Mouse (Mus musculus): ENCODE data around the gene Dmwd. TPM values are rescaled to one million over a fixed set of nuclear protein-coding genes. Genes with fewer than 3 reads are reported as not detected.

Gene Dmwd
- polyA plus RNA-seq, 1 experiment from 2014 or later: 20.2 TPM

DNA sequence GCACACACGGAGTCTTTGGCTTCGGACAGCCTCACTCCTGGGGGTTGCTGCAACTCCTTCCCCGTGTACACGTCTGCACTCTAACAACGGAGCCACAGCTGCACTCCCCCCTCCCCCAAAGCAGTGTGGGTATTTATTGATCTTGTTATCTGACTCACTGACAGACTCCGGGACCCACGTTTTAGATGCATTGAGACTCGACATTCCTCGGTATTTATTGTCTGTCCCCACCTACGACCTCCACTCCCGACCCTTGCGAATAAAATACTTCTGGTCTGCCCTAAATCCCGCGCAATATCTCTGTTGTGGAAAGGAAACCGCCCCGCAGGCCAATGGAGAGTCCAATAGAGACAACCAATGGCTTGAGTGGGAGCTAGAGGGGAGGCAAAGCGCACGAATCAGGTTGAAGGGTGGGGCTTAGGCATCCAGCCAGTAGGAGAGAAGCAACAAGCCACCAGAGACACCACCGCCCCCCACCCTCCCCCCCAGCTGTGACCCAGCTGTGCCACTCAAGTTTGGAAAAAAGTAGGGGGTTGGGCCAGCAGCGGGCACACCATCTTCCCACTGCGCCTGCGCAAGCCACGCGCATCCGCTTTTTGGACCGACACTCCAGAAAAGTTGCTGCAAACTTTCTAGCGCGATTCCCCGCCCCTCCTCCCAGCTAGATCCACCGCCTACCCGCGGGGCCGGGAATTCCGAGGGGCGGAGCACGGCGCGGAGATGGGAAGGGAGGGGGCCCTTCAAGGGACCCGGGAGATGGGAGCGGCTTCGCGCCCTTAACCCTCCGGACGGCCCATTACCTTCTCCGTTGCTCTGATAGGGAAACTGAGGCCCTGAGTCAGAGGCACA, 17.7 kb downstream of the Dmwd start:
- under 1% methylated on average over 37 of the region's 45 CpGs for WGBS
- Histone ChIP-seq H3K4me1 (ENCODE audit: control insufficient read depth, insufficient read depth, low read length) (peaks cover 24% of the 10 kb centered on the region), H3K4me2 (ENCODE audit: low read depth, low read length) (peak overlapping the region; percentile 91), H3K36me3 (ENCODE audit: control insufficient read depth, insufficient read depth, low read length) (peaks cover 40% of the 10 kb centered on the region), H3K27ac (replicated peaks; ENCODE audit: low read depth, low read length) (peak overlapping the region; percentile 98), H3K9ac (ENCODE audit: low read depth, low read length) (peak overlapping the region; percentile 95), H3K9me3 (ENCODE audit: control insufficient read depth, low read length) (no peaks in the 10 kb centered on the region), H3K27me3 (replicated peaks; ENCODE audit: control insufficient read depth, insufficient read depth, low read length) (no peaks in the 10 kb centered on the region), H3K4me3 (ENCODE audit: low read depth, low read length) (peak overlapping the region; percentile 80)
- DNase-seq (ENCODE audit: low spot score): peak; percentile 99
- peak; percentile 85 for ATAC-seq (ENCODE audit: low read depth)

- WGBS: 0% methylated on average over 6 of the region's 36 CpGs
- Histone ChIP-seq H3K36me3 (ENCODE audit: control insufficient read depth, insufficient read depth, low read length) (peaks cover 36% of the 10 kb centered on the region), H3K9ac (ENCODE audit: low read depth, low read length) (peak within 1 kb of the TSS; percentile 95), H3K4me3 (ENCODE audit: low read depth, low read length) (peak within 1 kb of the TSS; percentile 80), H3K27ac (replicated peaks; ENCODE audit: low read depth, low read length) (peak within 1 kb of the TSS; percentile 98), H3K4me2 (ENCODE audit: low read depth, low read length) (peak within 1 kb of the TSS; percentile 91), H3K27me3 (replicated peaks; ENCODE audit: control insufficient read depth, insufficient read depth, low read length) (no peaks in the 10 kb centered on the region), H3K4me1 (ENCODE audit: control insufficient read depth, insufficient read depth, low read length) (peaks cover 24% of the 10 kb centered on the region), H3K9me3 (ENCODE audit: control insufficient read depth, low read length) (no peaks in the 10 kb centered on the region)
- no peak for DNase-seq (ENCODE audit: low spot score)
- ATAC-seq (ENCODE audit: low read depth): no peak
Observed at GRCm38 (mm10) chr7:19094471-19094825, 18.4 kb downstream of the Dmwd start, which contains the start of gene Six5. Gene Six5, plus strand, starts transcription at chr7:19094594.

GRCm38 (mm10) chr7:19094826-19095750, 19.1 kb downstream of the Dmwd start:
- Histone ChIP-seq H3K4me1 (ENCODE audit: control insufficient read depth, insufficient read depth, low read length) (peaks cover 24% of the 10 kb centered on the region), H3K36me3 (ENCODE audit: control insufficient read depth, insufficient read depth, low read length) (peaks cover 35% of the 10 kb centered on the region), H3K9me3 (ENCODE audit: control insufficient read depth, low read length) (no peaks in the 10 kb centered on the region)

GRCm38 (mm10) chr7:19095751-19096110, 19.7 kb downstream of the Dmwd start:
- ATAC-seq (ENCODE audit: low read depth) (peak; percentile 12), DNase-seq (ENCODE audit: low spot score) (peak; percentile 95)
- H3K27me3 ChIP-seq (replicated peaks; ENCODE audit: control insufficient read depth, insufficient read depth, low read length): no peaks in the 10 kb centered on the region
- H3K9ac ChIP-seq (ENCODE audit: low read depth, low read length): peak overlapping the region; percentile 95
- H3K9me3 ChIP-seq (ENCODE audit: control insufficient read depth, low read length): no peaks in the 10 kb centered on the region
- H3K36me3 ChIP-seq (ENCODE audit: control insufficient read depth, insufficient read depth, low read length): peaks cover 28% of the 10 kb centered on the region
- H3K27ac ChIP-seq (replicated peaks; ENCODE audit: low read depth, low read length): peak overlapping the region; percentile 98
- H3K4me1 ChIP-seq (ENCODE audit: control insufficient read depth, insufficient read depth, low read length): peaks cover 24% of the 10 kb centered on the region
- WGBS: under 1% methylated on average over 19 of the region's 19 CpGs
- H3K4me3 ChIP-seq (ENCODE audit: low read depth, low read length): peak overlapping the region; percentile 80
- H3K4me2 ChIP-seq (ENCODE audit: low read depth, low read length): peak overlapping the region; percentile 91

More at GRCm38 (mm10) chr7:19094826-19095750, 19.1 kb downstream of the Dmwd start:
- DNase-seq (ENCODE audit: low spot score): peak; percentile 51
- no peak for ATAC-seq (ENCODE audit: low read depth)
- Histone ChIP-seq H3K27ac (replicated peaks; ENCODE audit: low read depth, low read length) (peak overlapping the region; percentile 98), H3K9ac (ENCODE audit: low read depth, low read length) (peak overlapping the region; percentile 95), H3K4me3 (ENCODE audit: low read depth, low read length) (peak overlapping the region; percentile 80), H3K27me3 (replicated peaks; ENCODE audit: control insufficient read depth, insufficient read depth, low read length) (no peaks in the 10 kb centered on the region), H3K4me2 (ENCODE audit: low read depth, low read length) (peak overlapping the region; percentile 91)
- 2% methylated on average over 22 of the region's 87 CpGs for WGBS

- Histone ChIP-seq H3K27ac (replicated peaks; ENCODE audit: low read depth, low read length) (peak overlapping the region; percentile 98), H3K9me3 (ENCODE audit: control insufficient read depth, low read length) (no peaks in the 10 kb centered on the region), H3K4me1 (ENCODE audit: control insufficient read depth, insufficient read depth, low read length) (peaks cover 24% of the 10 kb centered on the region), H3K27me3 (replicated peaks; ENCODE audit: control insufficient read depth, insufficient read depth, low read length) (no peaks in the 10 kb centered on the region), H3K4me3 (ENCODE audit: low read depth, low read length) (peak overlapping the region; percentile 80), H3K36me3 (ENCODE audit: control insufficient read depth, insufficient read depth, low read length) (peaks cover 21% of the 10 kb centered on the region; the same call in 1 of the 2 replicates), H3K4me2 (ENCODE audit: low read depth, low read length) (peak overlapping the region; percentile 91), H3K9ac (ENCODE audit: low read depth, low read length) (peak overlapping the region; percentile 95)
- WGBS: 57% methylated on average over 4 of the region's 5 CpGs
- no peak for ATAC-seq (ENCODE audit: low read depth)
- no peak for DNase-seq (ENCODE audit: low spot score)
Observed at GRCm38 (mm10) chr7:19096421-19096976, 20.5 kb downstream of the Dmwd start.

- peaks cover 16% of the 10 kb centered on the region; the same call in 1 of the 2 replicates for H3K36me3 ChIP-seq (ENCODE audit: control insufficient read depth, insufficient read depth, low read length)
- H3K27ac ChIP-seq (replicated peaks; ENCODE audit: low read depth, low read length): no peak overlapping the region
- H3K27me3 ChIP-seq (replicated peaks; ENCODE audit: control insufficient read depth, insufficient read depth, low read length): no peaks in the 10 kb centered on the region
- H3K9me3 ChIP-seq (ENCODE audit: control insufficient read depth, low read length): no peaks in the 10 kb centered on the region
- DNase-seq (ENCODE audit: low spot score): no peak
- peak overlapping the region; percentile 91; the same call in 1 of the 2 replicates for H3K4me2 ChIP-seq (ENCODE audit: low read depth, low read length)
- 72% methylated on average over 2 of the region's 2 CpGs for whole genome bisulfite sequencing
- H3K9ac ChIP-seq (ENCODE audit: low read depth, low read length): no peak overlapping the region; the same call in 1 of the 2 replicates
- no peak for ATAC-seq (ENCODE audit: low read depth)
- H3K4me3 ChIP-seq (ENCODE audit: low read depth, low read length): no peak overlapping the region
- H3K4me1 ChIP-seq (ENCODE audit: control insufficient read depth, insufficient read depth, low read length): peaks cover 21% of the 10 kb centered on the region
Observed at GRCm38 (mm10) chr7:19097217-19097616, 21.2 kb downstream of the Dmwd start.

DNA sequence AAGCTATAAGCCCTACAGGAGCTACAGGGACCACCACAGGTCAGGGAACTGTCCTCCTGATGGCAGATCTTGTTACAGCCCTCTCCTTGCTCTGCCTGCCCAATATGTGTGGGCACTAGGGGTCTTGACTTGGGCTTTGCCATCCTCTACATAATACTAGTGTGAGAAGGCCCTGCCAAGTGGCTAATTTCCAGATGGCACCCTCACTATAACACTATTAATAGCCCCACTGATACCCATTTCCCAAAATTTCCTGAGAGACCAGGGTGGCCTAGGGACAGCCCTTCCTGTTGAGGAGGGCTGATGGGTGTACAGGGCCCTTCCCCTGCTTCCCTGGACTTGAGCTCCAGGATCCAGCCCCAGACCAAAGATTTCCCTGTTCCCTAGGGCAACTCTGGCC, 21.8 kb downstream of the Dmwd start:
- Histone ChIP-seq H3K9ac (ENCODE audit: low read depth, low read length) (no peak overlapping the region; the same call in 1 of the 2 replicates), H3K36me3 (ENCODE audit: control insufficient read depth, insufficient read depth, low read length) (peaks cover 16% of the 10 kb centered on the region; the same call in 1 of the 2 replicates), H3K9me3 (ENCODE audit: control insufficient read depth, low read length) (no peaks in the 10 kb centered on the region), H3K4me3 (ENCODE audit: low read depth, low read length) (no peak overlapping the region), H3K27ac (replicated peaks; ENCODE audit: low read depth, low read length) (no peak overlapping the region), H3K27me3 (replicated peaks; ENCODE audit: control insufficient read depth, insufficient read depth, low read length) (no peaks in the 10 kb centered on the region), H3K4me2 (ENCODE audit: low read depth, low read length) (no peak overlapping the region), H3K4me1 (ENCODE audit: control insufficient read depth, insufficient read depth, low read length) (peaks cover 17% of the 10 kb centered on the region)
- DNase-seq (ENCODE audit: low spot score): no peak
- no peak for ATAC-seq (ENCODE audit: low read depth)

- Histone ChIP-seq H3K9ac (ENCODE audit: low read depth, low read length) (no peak overlapping the region), H3K4me1 (ENCODE audit: control insufficient read depth, insufficient read depth, low read length) (peaks cover 17% of the 10 kb centered on the region), H3K4me3 (ENCODE audit: low read depth, low read length) (no peak overlapping the region), H3K36me3 (ENCODE audit: control insufficient read depth, insufficient read depth, low read length) (peaks cover 16% of the 10 kb centered on the region; the same call in 1 of the 2 replicates), H3K27ac (replicated peaks; ENCODE audit: low read depth, low read length) (no peak overlapping the region), H3K9me3 (ENCODE audit: control insufficient read depth, low read length) (no peaks in the 10 kb centered on the region), H3K27me3 (replicated peaks; ENCODE audit: control insufficient read depth, insufficient read depth, low read length) (no peaks in the 10 kb centered on the region), H3K4me2 (ENCODE audit: low read depth, low read length) (no peak overlapping the region)
- no peak for ATAC-seq (ENCODE audit: low read depth)
- WGBS: 54% methylated on average over 6 of the region's 7 CpGs
- DNase-seq (ENCODE audit: low spot score): no peak
Observed at GRCm38 (mm10) chr7:19098811-19099210, 22.8 kb downstream of the Dmwd start.
